Mouse (Mus musculus) frontal cortex, postnatal 14 days (tissue): ENCODE data around the gene Plxdc1.
A peak's percentile ranks its signal among the peaks of the same experiment; 100 is the strongest.

Source experiments
- DNase-seq, 2 experiments: peaks; one replicate each; pipeline ENCODE4 v3.0.0; 2022; ENCODE audit warnings: low spot score in 2 of 2

The Plxdc1 gene

DNA sequence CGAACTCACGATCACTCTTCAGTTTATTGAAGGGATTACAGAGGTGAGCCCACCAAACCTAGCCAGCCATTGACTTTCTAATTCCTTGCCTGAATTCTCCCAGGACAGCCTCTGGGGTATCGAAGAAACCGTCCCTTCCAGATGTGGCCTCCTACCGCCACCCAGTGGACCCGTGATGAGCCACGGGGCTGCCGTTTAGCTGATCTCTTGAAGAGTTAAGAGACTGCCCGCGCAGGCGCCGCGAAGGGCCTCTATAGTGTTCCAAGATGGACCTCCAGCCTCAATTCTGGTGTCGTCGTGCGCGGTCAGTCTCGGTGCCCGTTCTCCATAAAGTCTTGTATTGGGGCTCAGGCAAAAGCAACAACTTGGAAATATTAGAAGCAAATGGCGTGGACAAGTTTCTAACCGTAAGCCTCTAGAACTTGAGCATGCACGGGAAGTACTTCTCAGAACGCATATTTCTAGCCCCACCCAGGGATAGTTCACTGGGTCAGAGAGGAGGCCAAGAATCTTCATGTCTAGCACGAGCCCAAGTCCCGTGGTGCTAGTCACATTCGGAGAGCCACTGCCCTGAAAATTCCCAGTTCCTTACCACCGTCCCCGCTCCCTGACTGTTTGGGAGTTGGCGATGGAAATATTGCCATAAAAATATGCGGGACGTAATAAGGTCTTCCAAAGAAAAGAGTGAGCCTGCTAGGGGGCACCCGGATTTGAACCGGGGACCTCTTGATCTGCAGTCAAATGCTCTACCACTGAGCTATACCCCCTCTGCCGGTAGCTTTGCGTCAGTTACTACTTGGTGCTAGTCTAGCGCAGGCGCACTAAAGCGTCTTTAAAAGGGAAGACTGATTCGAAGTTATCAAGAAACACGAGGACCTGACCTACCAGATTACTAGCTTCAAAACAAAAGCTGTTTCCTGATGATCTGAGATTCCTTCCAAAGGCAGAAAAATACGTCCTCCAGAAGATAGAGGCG, 1.6 kb upstream of the Plxdc1 start:
- peak; percentile 91 to 97 for DNase-seq

DNA sequence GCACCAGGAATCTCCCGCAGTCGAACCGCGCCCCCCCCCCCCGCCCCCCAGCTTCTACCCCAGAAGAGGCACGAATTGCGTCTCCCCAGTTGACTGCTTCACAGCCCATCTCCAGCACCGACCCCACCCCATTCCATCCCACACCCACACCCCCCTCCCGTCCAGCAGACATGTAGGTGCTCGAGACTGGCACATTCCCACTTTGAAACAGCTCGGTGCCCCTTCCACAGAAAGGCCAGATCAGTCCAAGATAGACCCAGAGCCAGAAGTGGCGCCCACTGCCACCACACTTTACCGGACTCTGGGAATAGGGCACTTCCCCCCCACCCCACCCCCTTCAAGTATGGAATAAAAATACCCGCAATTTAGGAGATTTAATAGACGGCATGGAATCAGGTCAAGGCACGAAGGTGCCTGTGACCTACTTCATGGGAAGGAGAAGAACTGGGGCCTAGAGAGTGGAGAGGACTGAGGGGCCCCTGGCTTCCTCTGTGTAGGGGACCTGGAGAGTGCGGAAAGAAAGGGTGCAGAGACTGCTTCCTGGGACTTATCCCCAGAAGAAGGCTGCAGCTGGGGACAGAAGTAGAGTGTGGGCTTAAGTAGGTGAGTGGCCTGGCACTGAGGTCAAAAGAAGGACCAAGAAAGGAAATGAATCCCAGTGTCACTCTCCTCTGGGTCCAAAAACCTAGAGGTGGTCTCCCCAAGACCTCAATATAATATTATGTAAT, 658 bp upstream of the Plxdc1 start:
- no peak for DNase-seq

DNA sequence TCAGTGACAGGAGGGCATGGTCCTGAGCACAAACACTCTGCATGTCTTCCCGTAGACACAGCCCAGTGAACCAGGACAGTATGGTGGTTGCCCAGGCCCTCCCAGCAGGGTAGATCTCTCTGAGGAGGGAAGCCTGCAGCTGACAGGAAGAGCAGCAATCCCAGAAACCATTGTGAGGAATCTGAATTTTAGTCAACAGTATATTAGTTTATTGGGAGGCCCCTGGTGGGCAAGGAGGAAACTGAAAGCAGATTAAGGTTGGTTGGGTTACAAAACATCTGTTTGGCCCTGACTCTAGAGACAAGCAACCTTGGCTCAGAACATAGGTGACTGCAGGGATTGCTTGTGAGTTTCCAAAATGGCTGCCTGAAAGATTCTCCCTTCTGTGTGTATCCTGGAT, 2.3 kb downstream of the Plxdc1 start:
- DNase-seq, result no peak

DNA sequence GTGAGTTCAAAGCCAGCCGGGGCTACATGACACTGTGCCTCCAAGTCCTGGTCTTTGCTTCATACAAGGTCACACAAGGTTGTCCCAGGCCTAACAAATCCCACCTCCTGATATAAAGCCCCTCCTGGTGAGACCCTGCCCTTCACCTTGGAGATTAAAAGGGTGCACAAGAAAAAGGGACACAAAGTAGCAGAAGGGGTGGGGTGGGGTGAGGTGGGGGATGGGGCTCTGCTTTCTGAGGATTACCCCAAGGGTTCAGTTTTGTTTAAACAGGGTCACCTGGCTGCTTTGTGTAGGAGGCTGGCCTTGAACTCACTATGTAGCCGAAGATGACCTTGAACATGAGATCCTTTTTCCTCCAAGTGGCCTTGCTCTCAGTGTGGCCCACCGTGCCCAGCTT, 2.7 kb downstream of the Plxdc1 start:
- DNase-seq, result no peak

DNA sequence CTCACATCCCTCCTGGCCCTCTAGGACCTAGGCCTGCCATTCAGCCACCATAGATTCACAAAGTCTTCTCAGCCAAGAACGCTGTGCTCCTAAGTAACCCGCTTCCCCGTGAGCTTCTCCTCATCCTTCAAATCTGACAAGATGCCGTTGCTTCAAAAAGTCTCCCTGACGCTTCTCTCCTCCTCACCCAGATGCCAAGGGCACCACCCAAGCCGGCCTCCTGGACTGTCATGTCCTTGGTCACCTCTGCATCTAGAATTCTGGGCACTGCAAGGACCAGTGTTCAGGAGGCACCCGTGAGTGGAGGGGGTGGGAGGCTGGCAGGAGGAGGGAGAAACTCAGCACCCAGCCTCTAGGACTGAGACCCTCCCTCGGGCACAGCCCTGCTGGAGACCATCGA, 3.5 kb downstream of the Plxdc1 start:
- no peak for DNase-seq

DNA sequence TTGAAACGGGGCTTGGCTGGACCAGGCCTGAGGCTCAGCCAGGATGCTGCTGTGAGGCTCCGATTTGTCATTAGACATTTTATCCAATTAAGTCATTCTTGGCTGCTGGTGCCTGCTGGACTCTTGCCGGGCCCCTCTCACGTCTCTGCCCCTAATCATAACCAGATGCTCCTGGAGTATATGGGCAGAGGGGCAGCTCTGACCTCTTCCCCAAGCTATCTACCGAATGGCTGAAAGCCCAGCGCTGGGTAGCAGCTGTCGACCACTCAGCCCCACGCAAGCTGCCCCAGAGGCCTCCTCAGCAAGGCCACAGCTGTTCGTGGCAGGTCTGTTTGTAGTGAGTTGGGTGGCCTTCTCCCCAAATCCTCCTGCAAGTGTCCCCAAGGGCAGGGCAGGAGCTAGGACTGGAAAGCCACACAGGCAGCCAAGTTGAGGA, 5.7 kb downstream of the Plxdc1 start:
- DNase-seq, result no peak

DNA sequence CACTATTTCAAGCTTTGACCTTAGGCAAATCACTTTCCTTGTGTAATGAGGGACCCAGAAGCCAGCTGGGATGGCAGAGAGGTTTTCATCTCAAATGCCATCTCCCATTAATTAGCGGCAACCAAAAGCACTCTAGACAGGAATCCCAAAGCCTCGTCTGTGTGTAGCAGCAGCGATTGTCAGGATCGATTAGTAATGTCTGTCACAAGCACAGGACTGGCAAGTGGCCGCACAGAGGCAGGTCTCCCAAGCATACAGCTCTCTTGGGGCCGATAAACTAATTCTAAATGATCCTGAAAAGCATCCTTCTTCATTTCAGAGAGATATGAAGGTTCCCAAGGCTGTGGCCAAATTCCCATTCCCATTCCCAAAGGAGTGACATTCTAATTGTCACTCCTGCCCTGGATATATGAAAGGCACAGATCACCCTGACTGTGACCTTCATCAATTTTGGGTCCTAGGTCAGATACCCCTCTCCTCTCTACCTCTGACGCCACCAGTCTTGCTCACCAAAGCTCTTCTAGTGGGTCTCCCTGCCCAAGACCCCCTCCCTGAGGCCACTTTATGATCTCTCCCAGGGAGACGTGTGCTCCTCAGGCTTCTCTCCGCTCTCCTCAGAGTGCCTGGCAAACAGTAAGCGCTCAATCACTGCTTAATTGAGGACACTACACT, 6.3 kb downstream of the Plxdc1 start:
- DNase-seq, result no peak

DNA sequence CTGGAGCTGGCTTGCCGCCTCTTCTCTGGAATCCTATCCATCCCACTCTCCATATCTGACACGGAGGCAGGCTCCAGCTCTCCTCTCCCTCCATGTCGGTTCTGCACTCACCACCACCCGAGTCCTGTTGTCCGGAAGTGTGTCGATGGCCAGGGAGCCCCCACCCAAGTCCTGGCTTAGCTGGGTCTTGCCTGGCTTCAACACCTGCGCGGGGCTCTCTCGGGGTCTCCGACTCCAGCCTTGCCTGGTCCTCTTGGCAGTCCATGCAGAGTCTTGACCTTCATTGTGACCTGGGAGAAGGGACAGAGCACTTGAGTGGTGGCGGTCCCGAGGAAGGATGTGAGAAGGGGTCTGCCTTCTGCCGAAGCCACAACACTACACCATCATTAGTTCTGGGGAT, 7.9 kb downstream of the Plxdc1 start:
- DNase-seq, result no peak

DNA sequence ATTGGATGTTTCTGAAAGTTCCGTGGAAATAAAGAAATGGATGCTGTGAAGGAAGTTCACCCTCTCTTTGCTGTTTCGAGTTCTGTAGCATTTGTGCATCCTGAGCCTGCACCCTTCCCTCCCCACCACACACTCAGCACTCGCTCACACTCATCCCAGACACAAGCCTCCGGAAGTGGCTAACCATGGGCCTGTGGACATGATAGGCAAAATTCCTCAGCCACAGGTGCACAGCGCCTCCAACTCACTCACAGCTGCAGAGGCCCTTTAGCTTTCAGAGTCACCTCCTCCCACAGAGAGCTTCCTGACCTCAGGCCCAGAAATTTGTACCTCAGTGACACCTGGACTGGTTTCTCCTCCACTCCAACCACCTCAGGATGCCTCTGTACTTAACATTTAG, 8.4 kb downstream of the Plxdc1 start:
- DNase-seq, result no peak

DNA sequence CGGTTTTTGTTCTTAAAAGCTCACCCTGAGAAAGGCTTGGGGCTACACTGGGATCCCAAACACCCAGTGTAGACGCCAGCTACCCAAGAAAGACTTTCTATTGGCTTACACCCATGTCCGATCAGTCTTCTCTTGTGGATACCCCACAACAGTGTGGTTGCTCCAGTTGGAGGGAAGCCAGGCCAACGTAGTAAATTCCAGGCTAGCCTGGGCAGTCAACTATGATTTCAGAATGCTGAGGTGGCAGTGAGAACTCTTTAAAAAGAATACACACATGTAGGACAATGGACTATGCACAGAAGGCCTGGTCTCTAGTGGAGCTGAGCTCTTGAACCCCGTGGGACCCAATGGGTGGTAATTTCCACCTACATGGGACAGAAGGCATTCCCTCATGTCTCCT, 11.5 kb downstream of the Plxdc1 start:
- DNase-seq, result no peak

DNA sequence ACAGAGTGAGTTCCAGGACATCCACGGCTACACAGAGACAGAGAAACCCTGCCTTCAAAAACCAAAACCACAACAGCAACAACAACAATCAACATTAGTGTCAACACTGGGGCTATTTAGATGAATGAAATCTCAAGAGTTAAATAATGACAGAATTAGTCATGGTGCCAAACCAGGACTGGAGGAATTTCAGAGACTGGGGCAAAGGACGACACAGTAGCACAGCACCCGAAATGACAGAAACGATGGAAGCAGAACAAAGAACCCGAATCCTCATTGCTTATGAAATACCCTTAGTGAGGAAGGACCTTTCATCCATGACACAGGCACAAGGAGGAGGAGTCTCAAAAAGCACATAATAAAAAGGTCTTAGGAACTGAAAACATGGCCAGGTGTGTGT, 12.1 kb downstream of the Plxdc1 start:
- DNase-seq, result no peak

DNA sequence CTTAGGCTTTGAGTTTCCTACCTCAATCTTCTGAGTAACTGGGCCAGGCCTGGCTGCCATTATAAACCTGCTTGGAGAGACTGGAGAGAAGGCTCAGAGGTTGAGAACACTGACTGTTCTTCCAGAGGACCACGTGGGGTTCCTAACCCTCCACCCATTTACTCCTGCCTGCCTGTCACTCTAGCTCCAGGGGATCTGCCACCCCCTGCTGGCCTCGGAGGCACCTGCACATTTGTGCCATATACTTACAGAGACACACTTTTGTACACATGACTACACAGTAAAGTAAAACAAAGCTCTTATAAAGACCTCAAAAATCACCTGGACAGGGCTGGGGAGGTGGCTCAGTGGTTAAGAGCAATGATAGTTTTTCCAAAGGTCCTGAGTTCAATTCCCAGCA, 13.8 kb downstream of the Plxdc1 start:
- no peak for DNase-seq

DNA sequence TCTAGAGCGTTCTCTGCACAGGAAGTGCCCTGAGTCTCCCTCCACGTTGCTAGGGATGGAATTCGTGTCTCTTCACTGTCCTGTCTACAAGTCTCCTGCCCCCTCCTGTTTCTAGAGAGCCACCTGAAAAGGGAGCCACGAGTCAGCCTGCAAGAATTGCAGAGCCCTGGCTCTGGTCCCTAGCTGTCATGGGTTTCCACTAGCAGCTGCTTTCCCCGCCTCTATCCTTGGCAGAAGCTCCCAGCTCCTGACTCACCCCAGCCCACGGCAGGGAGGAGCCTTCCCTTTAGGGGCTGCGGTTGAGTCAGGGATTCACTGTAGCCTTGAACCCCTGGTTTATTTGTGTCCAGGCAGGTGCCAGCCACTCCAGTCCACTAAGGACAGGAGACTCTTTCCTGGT, 15.0 kb downstream of the Plxdc1 start:
- peak; percentile 57 to 73 for DNase-seq

DNA sequence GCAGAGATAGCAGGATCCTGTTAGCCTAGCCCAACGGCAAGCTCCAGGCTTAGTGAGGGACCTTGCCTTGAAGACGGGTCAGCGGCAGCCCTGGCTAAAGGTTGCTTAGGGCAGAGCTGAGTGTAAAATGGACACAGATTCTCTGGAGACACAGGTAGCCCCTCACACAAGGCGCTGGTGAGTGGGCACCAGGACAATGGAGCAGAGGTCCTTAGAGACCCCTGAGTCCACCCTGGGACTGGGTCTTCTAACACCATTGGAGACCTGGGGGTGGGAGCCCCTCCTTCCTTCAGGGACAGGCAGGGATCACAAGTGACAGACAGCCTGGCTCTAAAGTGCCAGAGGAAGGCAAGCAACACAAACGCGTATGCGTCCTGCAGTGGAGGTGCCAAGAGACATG, 15.5 kb downstream of the Plxdc1 start:
- no peak for DNase-seq

DNA sequence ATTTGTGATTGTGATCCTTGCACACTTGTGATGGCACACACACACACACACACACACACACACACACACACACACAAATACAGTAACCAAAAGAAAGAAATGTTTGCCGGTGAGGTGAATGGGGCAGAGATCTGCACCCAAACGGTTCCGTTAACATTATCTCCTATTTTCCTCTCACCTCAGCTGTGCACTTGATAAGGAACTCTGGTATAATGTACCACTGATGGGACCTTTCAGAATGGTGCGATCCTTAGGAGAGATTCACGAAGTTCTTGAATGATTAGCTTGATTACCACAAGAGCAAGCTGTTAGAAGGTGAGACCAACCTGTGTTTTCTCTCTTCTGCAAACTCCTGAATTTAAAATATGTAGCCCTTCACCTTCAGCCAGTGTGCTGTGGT, 17.9 kb downstream of the Plxdc1 start:
- DNase-seq, result no peak

DNA sequence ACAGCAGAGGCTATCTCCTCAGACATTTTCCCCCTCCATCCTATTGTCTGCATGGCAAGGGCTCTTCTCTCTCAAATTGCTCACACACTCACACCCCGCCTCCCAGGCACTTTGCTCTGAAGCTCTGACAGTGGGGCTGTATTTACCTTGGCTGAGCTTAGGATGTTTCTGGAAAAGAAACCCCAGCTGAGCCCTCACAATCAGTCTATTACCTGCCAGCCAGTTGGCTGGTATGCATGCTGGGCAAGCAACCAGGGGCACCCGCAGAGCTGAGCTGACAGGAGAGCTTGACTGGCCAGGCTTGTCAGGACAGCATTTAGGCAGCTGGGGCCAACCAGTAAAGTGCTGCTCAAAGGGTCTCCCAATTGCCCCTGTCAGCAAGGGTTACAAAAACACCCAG, 19.1 kb downstream of the Plxdc1 start:
- DNase-seq, result no peak

DNA sequence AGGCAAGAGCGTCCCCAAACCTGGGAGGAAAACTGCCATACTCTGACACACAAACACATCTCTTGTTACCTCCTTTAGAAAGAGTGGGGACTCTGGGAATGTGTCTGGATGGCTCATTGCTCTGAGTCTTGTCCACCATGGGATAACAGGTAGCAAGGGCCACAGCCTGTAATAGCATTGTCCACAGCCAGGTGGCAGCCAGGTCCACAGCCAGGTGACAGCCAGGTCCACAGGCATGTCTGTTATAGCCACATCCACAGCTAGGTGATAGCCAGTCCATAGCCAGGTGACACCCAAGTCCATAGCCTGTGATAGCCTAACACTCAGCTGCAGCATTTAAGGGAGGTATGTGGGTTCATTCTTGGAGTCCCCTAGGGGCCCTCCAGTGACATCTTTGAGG, 25.3 kb downstream of the Plxdc1 start:
- DNase-seq, result no peak

DNA sequence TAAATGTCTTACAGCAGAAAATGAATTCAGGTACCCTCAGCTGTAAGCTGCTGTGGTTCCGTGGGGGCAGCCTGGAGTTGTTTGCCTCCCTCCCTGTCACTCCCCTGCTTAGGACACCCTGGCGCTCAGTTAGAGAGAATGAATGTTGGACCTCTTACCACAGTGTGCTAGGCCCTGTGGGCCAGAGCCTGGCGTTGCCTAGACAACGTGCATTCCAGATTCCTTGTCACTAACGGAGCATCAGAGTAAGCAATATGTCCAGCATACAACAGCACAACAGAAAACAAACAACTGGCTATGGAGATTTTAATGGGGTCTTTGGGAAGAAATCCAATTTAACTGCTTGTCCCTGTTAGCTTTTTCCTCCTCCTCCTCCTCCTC, 27.0 kb downstream of the Plxdc1 start:
- DNase-seq, result no peak

DNA sequence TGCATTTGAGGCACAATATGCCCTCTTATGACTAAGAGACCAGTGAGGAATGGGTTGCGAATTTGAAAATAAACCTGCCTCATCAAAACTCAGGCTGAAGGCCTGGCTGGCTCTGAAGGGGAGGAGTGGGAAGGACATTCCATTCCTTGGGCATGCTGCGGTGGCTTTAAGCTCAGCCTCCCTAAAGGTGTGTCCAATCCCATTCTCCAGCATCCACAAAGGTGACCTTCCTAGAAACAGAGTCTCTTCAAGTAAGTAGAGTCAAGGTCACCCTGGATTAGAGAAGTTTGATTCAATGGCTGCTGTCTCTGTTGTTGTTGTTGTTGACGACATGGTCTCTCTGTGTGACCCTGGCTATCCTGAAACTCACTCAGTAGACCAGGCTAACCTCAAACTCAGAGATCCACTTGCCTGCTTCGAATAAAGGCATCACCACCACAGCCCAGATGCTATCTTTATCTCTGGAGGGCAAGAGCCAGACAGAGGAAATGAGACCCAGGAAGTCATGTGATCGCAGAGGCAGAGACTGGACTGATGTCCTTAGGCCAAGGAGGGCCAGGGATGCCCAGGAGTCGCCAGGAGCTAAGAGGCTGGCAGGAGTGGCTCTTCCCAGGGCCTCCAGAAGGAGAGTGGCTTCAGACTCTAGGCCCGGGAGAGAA, 27.5 kb downstream of the Plxdc1 start:
- DNase-seq, result no peak

DNA sequence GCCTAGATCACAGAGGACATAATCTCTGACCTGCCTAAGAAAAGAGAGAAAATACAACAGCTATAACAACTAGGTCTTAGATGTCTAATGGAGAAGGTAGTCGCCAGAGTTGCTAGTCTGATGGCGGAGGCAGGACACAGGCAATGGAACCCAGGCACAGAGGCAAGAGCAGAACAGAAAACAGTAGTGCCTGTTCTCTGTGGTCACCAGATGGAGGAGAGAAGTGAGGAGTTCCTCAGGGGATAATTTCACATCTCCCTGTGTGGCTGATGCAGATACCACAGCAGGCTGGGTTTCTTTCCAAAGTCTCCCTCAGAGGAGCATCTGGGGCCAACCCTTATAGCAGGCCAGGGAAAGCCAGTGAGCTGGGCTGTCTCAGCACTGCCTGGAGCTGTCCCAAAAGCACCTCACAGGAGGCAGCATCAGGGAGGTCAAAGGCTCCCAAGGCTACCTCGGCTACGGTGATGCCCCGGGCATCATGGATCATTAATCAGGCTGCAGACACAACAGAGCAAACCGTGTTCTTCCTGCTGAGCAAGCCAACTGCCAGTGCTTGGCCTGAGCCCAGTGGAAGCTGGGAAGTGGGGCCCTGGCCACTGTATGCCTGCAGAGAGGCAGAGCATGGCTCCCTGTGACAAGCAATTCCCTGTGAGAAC, 29.2 kb downstream of the Plxdc1 start:
- no peak for DNase-seq

DNA sequence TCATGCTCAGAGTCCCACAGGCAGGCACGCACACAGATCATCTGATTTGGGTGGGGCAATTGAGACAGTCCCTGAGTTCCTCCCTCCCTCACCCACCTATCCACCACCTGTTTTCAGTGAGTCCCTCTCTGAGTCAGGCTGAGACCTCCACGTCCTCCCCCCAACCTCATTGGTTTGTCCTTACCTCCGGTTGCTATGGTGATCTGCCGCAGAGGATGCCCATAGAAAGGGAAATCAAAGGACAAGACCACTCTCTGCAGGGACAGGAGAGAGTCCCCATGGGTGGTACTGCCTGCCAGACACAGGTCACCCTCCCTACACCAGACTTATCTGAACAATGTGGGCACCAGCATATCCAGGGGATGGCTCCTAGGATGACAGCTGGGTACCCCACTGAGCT, 30.3 kb downstream of the Plxdc1 start:
- DNase-seq, result no peak
